Mouse (Mus musculus) midbrain, postnatal 0 days (tissue): ENCODE measurements around the gene Gpbar1. TPM values are rescaled to one million over a fixed set of nuclear protein-coding genes. Genes with fewer than 3 reads are reported as not detected.

ENCODE experiments used
- ATAC-seq: fragments of 200-750 bp; cut with Nextera tagmentation; 2 replicates; pipeline ENCODE4 v1.8.0; 2017; ENCODE audit warnings: moderate number of reproducible peaks, mild to moderate bottlenecking, moderate TSS enrichment, moderate library complexity; ENCODE audit not compliant: low FRiP score
- DNase-seq: peaks from one replicate; pipeline ENCODE4 v3.0.0-alpha.2; 2015; ENCODE audit warnings: low spot score
- H3K27ac ChIP-seq: fragments of 300-500 bp; sonication (generic); 2 replicates; pipeline ENCODE4 v1.5.1; 2014; ENCODE audit warnings: low read depth, mild to moderate bottlenecking, low read length, mixed read lengths
- H3K27me3 ChIP-seq: fragments of 300-500 bp; sonication (generic); 2 replicates; pipeline ENCODE4 v1.6.1; 2014; ENCODE audit warnings: low read length, control low read depth, mixed read lengths; ENCODE audit not compliant: insufficient read depth
- H3K36me3 ChIP-seq: fragments of 300-500 bp; sonication (generic); 2 replicates; pipeline ENCODE4 v1.6.1; 2014; ENCODE audit warnings: low read length, control low read depth, mixed read lengths; ENCODE audit not compliant: insufficient read depth
- H3K4me1 ChIP-seq: fragments of 300-500 bp; sonication (generic); 2 replicates; pipeline ENCODE4 v1.6.1; 2014; ENCODE audit warnings: mild to moderate bottlenecking, control low read depth, antibody characterized with exemption, low read length, mixed read lengths; ENCODE audit not compliant: insufficient read depth
- H3K4me2 ChIP-seq: fragments of 300-500 bp; sonication (generic); 2 replicates; pipeline ENCODE4 v1.6.1; 2014; ENCODE audit warnings: low read depth, mild to moderate bottlenecking, low read length, mixed read lengths; ENCODE audit not compliant: poor library complexity, severe bottlenecking
- H3K4me3 ChIP-seq: fragments of 300-500 bp; sonication (generic); 2 replicates; pipeline ENCODE4 v1.5.1; 2014; ENCODE audit warnings: low read depth, mild to moderate bottlenecking, low read length, moderate library complexity
- H3K9ac ChIP-seq: fragments of 300-500 bp; sonication (generic); replicated peaks from 2 replicates; pipeline ENCODE4 v1.6.1; 2014; ENCODE audit warnings: mild to moderate bottlenecking, low read length, moderate library complexity, mixed read lengths; ENCODE audit not compliant: poor library complexity, severe bottlenecking
- H3K9me3 ChIP-seq: fragments of 300-500 bp; sonication (generic); 2 replicates; pipeline ENCODE4 v1.6.1; 2016; ENCODE audit warnings: low read length, control low read depth
- CTCF ChIP-seq: IDR thresholded peaks from 2 replicates; pipeline ENCODE4 v1.5.1; 2016; ENCODE audit warnings: antibody characterized with exemption, mild to moderate bottlenecking
- WGBS: fragments of 180-500 bp; shearing (Covaris S2); extraction: QIAGEN DNeasy Blood & Tissue Kit; methylation state at CpG from one replicate; pipeline ENCODE4 v1.1.7; 2014; 5-methylcytosine and 5-hydroxymethylcytosine counted together
- polyA plus RNA-seq: library from polyadenylated mRNA; unstranded; fragments of >200 nt; fragmentation: Nextera tagmentation; extraction: Ambion mirVana; gene quantifications from 2 replicates; pipeline ENCODE4 v1.2.1, GENCODE M21; 2015
- total RNA-seq: library from RNA; depleted of rRNA; stranded (reverse); fragments of >200 nt; gene quantifications from 2 replicates; pipeline ENCODE4 v1.2.3, GENCODE M21; 2014; rRNA removed

Gene Gpbar1
- 0.52 TPM in 1 of 2 replicates, not detected in the other for total RNA-seq
- polyA plus RNA-seq: 0.16 TPM in 1 of 2 replicates, not detected in the other

DNA sequence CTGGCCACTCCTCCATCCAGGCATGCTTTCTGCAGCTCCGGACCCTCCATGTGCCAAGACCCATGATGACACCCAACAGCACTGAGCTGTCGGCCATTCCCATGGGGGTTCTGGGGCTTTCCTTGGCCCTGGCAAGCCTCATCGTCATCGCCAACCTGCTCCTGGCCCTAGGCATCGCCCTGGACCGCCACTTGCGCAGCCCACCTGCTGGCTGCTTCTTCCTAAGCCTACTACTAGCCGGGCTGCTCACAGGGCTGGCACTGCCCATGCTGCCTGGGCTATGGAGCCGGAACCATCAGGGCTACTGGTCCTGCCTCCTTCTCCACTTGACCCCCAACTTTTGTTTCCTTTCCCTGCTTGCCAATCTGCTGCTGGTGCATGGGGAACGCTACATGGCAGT lies at the start of gene Gpbar1:
Gene Gpbar1, plus strand, starts transcription at position 13 of the 400 bp plus-strand sequence.
- no peak for DNase-seq
- TF ChIP-seq CTCF: no peak

DNA sequence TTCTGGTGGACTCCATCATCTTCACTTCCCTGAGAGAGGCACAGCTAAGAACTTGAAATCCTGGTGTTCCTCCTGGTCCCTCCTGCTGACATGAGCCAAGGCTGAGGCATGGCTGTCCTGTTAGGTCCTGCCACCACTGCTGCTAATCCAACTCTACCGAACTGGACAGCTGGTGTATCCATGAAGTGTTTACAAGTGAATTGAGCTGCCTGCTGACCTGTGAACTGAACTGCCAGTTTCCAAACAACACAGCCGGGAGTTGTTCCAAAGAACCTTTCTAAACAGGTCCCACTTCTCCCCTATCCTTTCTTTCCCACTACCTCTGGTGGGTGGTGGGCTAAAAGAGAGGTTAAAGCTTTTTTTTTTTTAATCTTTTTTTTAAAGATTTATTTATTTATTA lies 48.4 kb upstream of the Gpbar1 start:
- Histone ChIP-seq H3K4me3 (no peak overlapping the region), H3K27me3 (no peaks in the 10 kb centered on the region), H3K27ac (no peak overlapping the region), H3K4me1 (no peaks in the 10 kb centered on the region), H3K9me3 (0 out of 2 replicates have a peak, but pooled peaks cover 2% of the 10 kb centered on the region), H3K4me2 (no peak overlapping the region), H3K9ac (no peak overlapping the region), H3K36me3 (no peaks in the 10 kb centered on the region)
- no peak for DNase-seq
- no peak for TF ChIP-seq CTCF
- ATAC-seq: no peak
- 84% methylated on average over 2 of the region's 2 CpGs for WGBS

More for the DNA sequence above, at the start of gene Gpbar1:
- Histone ChIP-seq H3K4me3 (no peak within 1 kb of the TSS), H3K4me2 (no peak within 1 kb of the TSS), H3K9me3 (no peaks in the 10 kb centered on the region), H3K9ac (no peak within 1 kb of the TSS), H3K36me3 (peaks cover 34% of the 10 kb centered on the region), H3K27me3 (no peaks in the 10 kb centered on the region), H3K27ac (no peak within 1 kb of the TSS), H3K4me1 (no peaks in the 10 kb centered on the region)
- WGBS: 92% methylated on average over 10 of the region's 10 CpGs
- no peak for ATAC-seq

DNA sequence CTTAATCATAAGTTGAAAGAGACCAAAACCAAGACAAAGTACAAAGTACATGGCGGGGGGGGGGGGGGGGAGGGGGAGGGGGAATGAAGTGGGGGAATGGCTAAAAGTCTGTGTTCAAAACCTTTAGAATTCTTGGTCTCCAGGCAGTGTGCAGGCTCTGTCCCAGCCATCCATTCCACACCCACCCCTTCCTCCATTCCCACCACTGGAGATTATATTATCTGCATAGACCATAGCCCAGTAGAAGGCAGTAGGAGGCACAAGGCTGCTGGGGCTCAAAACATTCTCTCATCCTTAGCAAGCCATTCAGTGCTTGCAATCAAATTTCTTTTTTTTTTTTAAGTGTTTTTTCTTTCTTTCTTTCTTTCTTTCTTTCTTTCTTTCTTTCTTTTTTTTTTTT lies 47.4 kb upstream of the Gpbar1 start:
- no peak overlapping the region for H3K4me2 ChIP-seq
- no peaks in the 10 kb centered on the region for H3K36me3 ChIP-seq
- ATAC-seq: no peak
- no peaks in the 10 kb centered on the region for H3K27me3 ChIP-seq
- WGBS: no CpG with 5 or more reads among the region's 1 CpGs
- no peak overlapping the region for H3K4me3 ChIP-seq
- H3K9me3 ChIP-seq: 0 out of 2 replicates have a peak, but pooled peaks cover 2% of the 10 kb centered on the region
- H3K27ac ChIP-seq: no peak overlapping the region
- DNase-seq: no peak
- H3K9ac ChIP-seq: no peak overlapping the region
- no peaks in the 10 kb centered on the region for H3K4me1 ChIP-seq
- no peak for TF ChIP-seq CTCF

DNA sequence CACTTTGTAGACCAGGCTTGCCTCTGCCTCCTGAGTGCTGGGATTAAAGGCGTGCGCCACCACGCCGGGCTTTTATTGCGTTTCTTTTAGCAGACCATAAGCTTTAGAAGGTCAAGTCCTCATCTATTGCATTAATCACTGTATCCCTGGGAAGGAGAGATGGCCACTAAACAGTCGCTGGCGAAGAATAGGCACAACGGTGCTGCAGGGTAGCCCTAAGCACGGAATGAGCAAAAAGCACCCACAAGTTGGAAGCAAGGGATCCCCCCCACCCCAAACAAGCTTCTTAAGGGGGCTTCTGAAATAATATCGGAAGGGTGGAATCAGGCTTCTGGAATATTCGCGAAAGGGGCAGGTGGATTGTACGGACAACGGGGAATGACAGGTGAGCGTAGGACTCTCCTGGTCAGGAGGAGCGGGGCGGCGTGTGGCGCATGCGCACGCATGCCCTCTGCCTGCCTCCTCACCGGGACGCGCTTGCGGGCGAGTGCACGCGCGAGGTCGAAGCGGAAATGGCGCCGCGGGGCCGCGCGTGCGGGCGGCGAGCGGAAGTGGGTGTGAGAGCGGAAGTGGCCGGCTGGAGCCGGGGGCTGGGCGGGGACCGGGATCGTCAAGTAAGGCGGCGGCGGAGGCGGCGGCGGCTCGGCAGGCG lies 42.3 kb upstream of the Gpbar1 start, which contains the start of gene Arpc2:
Gene Arpc2, plus strand, starts transcription at position 147 of the 652 bp plus-strand sequence.
- Histone ChIP-seq H3K36me3 (no peaks in the 10 kb centered on the region), H3K9ac (peak within 1 kb of the TSS; percentile 85), H3K27ac (peak within 1 kb of the TSS; percentile 89), H3K4me3 (peak within 1 kb of the TSS; percentile 97), H3K4me2 (peak within 1 kb of the TSS; percentile 66), H3K27me3 (no peaks in the 10 kb centered on the region), H3K4me1 (peaks cover 23% of the 10 kb centered on the region), H3K9me3 (no peaks in the 10 kb centered on the region)
- no peak for TF ChIP-seq CTCF
- ATAC-seq (peak; percentile 95), DNase-seq (peak; percentile 96)
- WGBS: 1% methylated on average over 42 of the region's 55 CpGs

DNA sequence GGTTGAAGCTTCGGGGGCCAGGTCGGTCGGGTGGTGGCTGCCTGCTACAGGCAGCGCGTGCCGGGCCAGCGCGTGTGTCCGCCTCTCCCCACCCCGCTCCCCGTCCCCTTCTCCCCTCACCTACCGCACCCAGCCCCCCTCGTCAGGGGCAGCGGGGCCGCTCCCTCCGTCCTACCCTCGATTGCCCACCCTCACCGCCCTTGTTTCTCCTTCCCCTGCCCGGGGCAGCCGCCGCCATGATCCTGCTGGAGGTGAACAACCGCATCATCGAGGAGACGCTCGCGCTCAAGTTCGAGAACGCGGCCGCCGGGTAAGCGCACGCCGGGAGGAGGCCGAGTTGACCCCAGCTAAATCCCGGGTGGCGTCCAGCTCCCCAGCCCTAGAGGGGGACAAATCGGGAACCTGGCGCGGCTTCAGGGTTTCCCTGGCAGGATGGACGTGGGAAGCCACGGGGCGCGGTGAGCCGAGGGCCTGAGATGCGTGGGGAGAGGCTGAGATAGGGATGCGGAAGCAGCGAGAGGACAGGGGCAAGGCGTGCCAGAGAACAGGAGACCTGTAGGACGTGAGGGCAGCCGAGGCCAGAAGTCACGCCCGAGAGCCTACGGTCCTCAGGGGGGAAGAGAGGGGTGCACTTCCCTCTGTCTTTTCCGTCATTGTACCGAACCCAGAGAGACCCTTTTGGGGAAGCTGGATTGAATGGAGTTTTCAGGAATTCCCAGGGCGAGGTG lies 41.6 kb upstream of the Gpbar1 start:
- Histone ChIP-seq H3K27me3 (no peaks in the 10 kb centered on the region), H3K9me3 (no peaks in the 10 kb centered on the region), H3K4me3 (peak overlapping the region; percentile 97), H3K36me3 (no peaks in the 10 kb centered on the region), H3K4me1 (peaks cover 23% of the 10 kb centered on the region), H3K9ac (peak overlapping the region; percentile 85), H3K4me2 (peak overlapping the region; percentile 66), H3K27ac (peak overlapping the region; percentile 89)
- ATAC-seq (no peak; the same call in 1 of the 2 replicates), DNase-seq (peak; percentile 21)
- TF ChIP-seq CTCF: no peak
- WGBS: 0% methylated on average over 39 of the region's 57 CpGs

DNA sequence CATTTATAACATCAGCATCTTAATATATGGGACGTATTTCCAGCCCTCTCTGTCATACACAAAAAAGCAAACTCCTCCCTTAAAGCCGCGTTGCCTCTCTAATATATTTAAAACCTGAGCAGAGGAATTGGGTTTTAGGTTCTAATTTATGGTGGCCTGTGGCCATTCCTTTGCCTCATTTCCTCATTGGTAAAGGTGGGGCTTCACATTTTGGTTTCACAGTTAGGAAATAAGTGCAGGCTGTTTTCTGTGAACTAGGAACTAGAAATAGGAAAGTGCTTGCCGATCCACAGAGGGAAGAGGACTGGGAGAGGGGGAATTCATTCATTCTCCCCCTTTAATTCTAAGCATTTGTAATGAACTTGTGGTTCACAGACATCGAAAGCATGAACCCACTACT lies 40.7 kb upstream of the Gpbar1 start:
- H3K4me2 ChIP-seq: peak overlapping the region; percentile 66
- peak overlapping the region; percentile 97 for H3K4me3 ChIP-seq
- WGBS: 31% methylated on average over 5 of the region's 5 CpGs
- no peaks in the 10 kb centered on the region for H3K27me3 ChIP-seq
- H3K9me3 ChIP-seq: no peaks in the 10 kb centered on the region
- H3K9ac ChIP-seq: peak overlapping the region; percentile 85
- peaks cover 23% of the 10 kb centered on the region for H3K4me1 ChIP-seq
- no peak for TF ChIP-seq CTCF
- H3K27ac ChIP-seq: no peak overlapping the region
- ATAC-seq: no peak
- DNase-seq: no peak
- H3K36me3 ChIP-seq: no peaks in the 10 kb centered on the region
